ENCODE assay signal across 27 mouse cellular contexts in genomic region chr16:10058094-10058493, GRCm38 (mm10).
DNase-seq lines count a peak whose midpoint lies in the region; ATAC-seq and TF ChIP-seq lines count a peak whose summit lies in the region.
"Had no signal": no experiment of that assay in that cellular context is flagged by ENCODE, and none has a peak within 500 bp of the region (broad histone marks: within the 10 kb centered on the region; RNA-seq: fewer than 3 reads in every experiment).

No protein-coding gene starts in this region.

- no peak overlapping the region for H3K4me3 ChIP-seq in hindbrain, postnatal 0 days (ENCODE audit: low read length)
- H3K4me3 ChIP-seq in hindbrain, embryonic 12.5 days = no peak overlapping the region
- H3K4me3 ChIP-seq in lung, embryonic 15.5 days = no peak overlapping the region
- H3K4me3 ChIP-seq: embryonic facial prominence, embryonic 13.5 days; erythroblast, embryonic 14.5 days; gastrocnemius, adult 2 months; stomach, embryonic 15.5 days had no signal

- H3K27ac ChIP-seq in hindbrain, postnatal 0 days = no peak overlapping the region
- no peak overlapping the region for H3K27ac ChIP-seq in hindbrain, embryonic 12.5 days
- no peak overlapping the region; the same call in 1 of the 2 replicates for H3K27ac ChIP-seq in lung, embryonic 15.5 days
- H3K27ac ChIP-seq: embryonic facial prominence, embryonic 13.5 days; gastrocnemius, adult 2 months; liver, embryonic 14.5 days; stomach, embryonic 15.5 days had no signal

- H3K4me2 ChIP-seq in hindbrain, postnatal 0 days (ENCODE audit: low read depth, low read length) = no peak overlapping the region
- H3K4me2 ChIP-seq in hindbrain, embryonic 12.5 days (replicated peaks) = no peak overlapping the region
- no peak overlapping the region for H3K4me2 ChIP-seq in lung, embryonic 15.5 days
- H3K4me2 ChIP-seq: embryonic facial prominence, embryonic 13.5 days; heart, embryonic 11.5 days; stomach, embryonic 15.5 days had no signal

- peak; percentile 69 for ATAC-seq in hindbrain, postnatal 0 days
- ATAC-seq in hindbrain, embryonic 12.5 days (ENCODE audit: low FRiP score) = no peak
- ATAC-seq in lung, embryonic 15.5 days (ENCODE audit: borderline replicate concordance, extremely low read depth, low FRiP score, low TSS enrichment) = peak; percentile 92
- ATAC-seq: forebrain, embryonic 16.5 days; inflammation-experienced regulatory T-cells, adult 6 months had no signal

- no peak for TF ChIP-seq CTCF in hindbrain, postnatal 0 days (IDR thresholded peaks at IDR 0.05; ENCODE audit: low read depth)

- H3K27me3 ChIP-seq in hindbrain, postnatal 0 days (ENCODE audit: insufficient read depth, low read length) = no peaks in the 10 kb centered on the region
- H3K27me3 ChIP-seq in hindbrain, embryonic 12.5 days = no peaks in the 10 kb centered on the region
- H3K27me3 ChIP-seq in lung, embryonic 15.5 days = no peaks in the 10 kb centered on the region
- H3K27me3 ChIP-seq: embryonic facial prominence, embryonic 13.5 days; stomach, embryonic 15.5 days had no signal

- peak; percentile 28 to 41 for DNase-seq in cerebellum, postnatal 14 days
- DNase-seq in cerebellum, adult 11-12 months = no peak
- peak; percentile 74 for DNase-seq in hindbrain, postnatal 0 days (ENCODE audit: low spot score)
- no peak for DNase-seq in lung, adult 18-20 months
- peak; percentile 55 for DNase-seq in brain, adult 2 months (ENCODE audit: low read depth, low spot score)
- DNase-seq in adrenal gland, adult 2 months = no peak
- DNase-seq: adrenal gland, postnatal 14 days; embryo, embryonic 11 days; gastrocnemius, adult 2 months; gastrocnemius, postnatal 36 days; heart, adult 18-20 months; heart, postnatal 36 days; kidney, adult 11 months; kidney, postnatal 14 days; liver; midbrain, embryonic 14.5 days; right cerebral cortex, postnatal 25 days had no signal

- 40% methylated on average over 4 of the region's 4 CpGs for WGBS in hindbrain, postnatal 0 days
- 74% methylated on average over 4 of the region's 4 CpGs for WGBS in hindbrain, embryonic 12.5 days
- WGBS in lung, embryonic 15.5 days = 46% methylated on average over 4 of the region's 4 CpGs

- no peak overlapping the region for H3K9ac ChIP-seq in hindbrain, postnatal 0 days (replicated peaks; ENCODE audit: low read length)
- no peak overlapping the region for H3K9ac ChIP-seq in hindbrain, embryonic 12.5 days
- H3K9ac ChIP-seq in lung, embryonic 15.5 days = no peak overlapping the region
- H3K9ac ChIP-seq: embryonic facial prominence, embryonic 13.5 days; liver, embryonic 14.5 days; stomach, embryonic 15.5 days had no signal

- H3K36me3 ChIP-seq in hindbrain, postnatal 0 days (ENCODE audit: insufficient read depth, low read length) = no peaks in the 10 kb centered on the region
- no peaks in the 10 kb centered on the region for H3K36me3 ChIP-seq in hindbrain, embryonic 12.5 days
- H3K36me3 ChIP-seq in lung, embryonic 15.5 days = no peaks in the 10 kb centered on the region
- H3K36me3 ChIP-seq: embryonic facial prominence, embryonic 13.5 days; G1E; stomach, embryonic 15.5 days had no signal

- H3K9me3 ChIP-seq in hindbrain, postnatal 0 days (ENCODE audit: low read length) = no peaks in the 10 kb centered on the region
- no peaks in the 10 kb centered on the region for H3K9me3 ChIP-seq in hindbrain, embryonic 12.5 days (replicated peaks)
- no peaks in the 10 kb centered on the region for H3K9me3 ChIP-seq in lung, embryonic 15.5 days
- H3K9me3 ChIP-seq: embryonic facial prominence, embryonic 13.5 days; G1E; stomach, embryonic 15.5 days had no signal

- 0 out of 2 replicates have a peak, but pooled peaks cover 7% of the 10 kb centered on the region for H3K4me1 ChIP-seq in hindbrain, postnatal 0 days (ENCODE audit: insufficient read depth, low read length)
- H3K4me1 ChIP-seq in hindbrain, embryonic 12.5 days = no peaks in the 10 kb centered on the region
- no peaks in the 10 kb centered on the region for H3K4me1 ChIP-seq in lung, embryonic 15.5 days
- H3K4me1 ChIP-seq: embryonic facial prominence, embryonic 13.5 days; stomach, embryonic 15.5 days had no signal

Comparison
In these comparisons a context has a peak if more than half of its experiments do, and no peak if none do; other contexts are left out.
1. DNase-seq: peak in cerebellum, postnatal 14 days (2 of 2), hindbrain, postnatal 0 days (single experiment) and brain, adult 2 months (single experiment); none in cerebellum, adult 11-12 months (single experiment), lung, adult 18-20 months (0 of 2) and adrenal gland, adult 2 months (single experiment).